Mouse (Mus musculus) c-Kit-positive CD71-positive TER-119-negative erythroid progenitor cells, embryonic 14.5 days (primary cell): Measurements from ENCODE around the gene Cbx7.

Source experiments
- DNase-seq: peaks from one replicate; pipeline ENCODE4 v3.0.0-alpha.2; 2013; ENCODE audit warnings: low read depth

Gene Cbx7

GRCm38 (mm10) chr15:80000694-80001093 is 29.8 kb upstream of the Cbx7 start:
- no peak for DNase-seq

GRCm38 (mm10) chr15:79997988-79998387 is 27.1 kb upstream of the Cbx7 start:
- DNase-seq, result no peak

- no peak for DNase-seq
Measured at GRCm38 (mm10) chr15:79996781-79997180, 25.9 kb upstream of the Cbx7 start.

- DNase-seq, result no peak
Measured at GRCm38 (mm10) chr15:79995552-79995951, 24.6 kb upstream of the Cbx7 start.

- DNase-seq, result no peak
Measured at GRCm38 (mm10) chr15:79994566-79994965, 23.6 kb upstream of the Cbx7 start.

- DNase-seq, result no peak
Measured at GRCm38 (mm10) chr15:79986182-79986581, 15.3 kb upstream of the Cbx7 start.

GRCm38 (mm10) chr15:79985471-79985870 is 14.6 kb upstream of the Cbx7 start:
- DNase-seq, result no peak

GRCm38 (mm10) chr15:79984152-79984551 is 13.2 kb upstream of the Cbx7 start:
- DNase-seq, result no peak

GRCm38 (mm10) chr15:79980716-79981115 is 9.8 kb upstream of the Cbx7 start:
- DNase-seq, result no peak

- no peak for DNase-seq
Measured at GRCm38 (mm10) chr15:79972186-79972585, 1.3 kb upstream of the Cbx7 start.

- DNase-seq, result no peak
Measured at GRCm38 (mm10) chr15:79970491-79970890, 428 bp downstream of the Cbx7 start.

- DNase-seq, result no peak
Measured at GRCm38 (mm10) chr15:79967346-79967745, 3.6 kb downstream of the Cbx7 start.

GRCm38 (mm10) chr15:79964376-79964775 is 6.5 kb downstream of the Cbx7 start:
- DNase-seq, result no peak

GRCm38 (mm10) chr15:79962661-79963060 is 8.3 kb downstream of the Cbx7 start:
- DNase-seq, result no peak

GRCm38 (mm10) chr15:79961366-79961921 is 9.5 kb downstream of the Cbx7 start:
- DNase-seq, result no peak

- DNase-seq, result no peak
Measured at GRCm38 (mm10) chr15:79958418-79958817, 12.5 kb downstream of the Cbx7 start.

GRCm38 (mm10) chr15:79956559-79956958 is 14.4 kb downstream of the Cbx7 start:
- no peak for DNase-seq

- DNase-seq, result no peak
Measured at GRCm38 (mm10) chr15:79953470-79953869, 17.4 kb downstream of the Cbx7 start.

GRCm38 (mm10) chr15:79952504-79953231 is 18.3 kb downstream of the Cbx7 start:
- DNase-seq, result no peak

GRCm38 (mm10) chr15:79951730-79952503 is 19.0 kb downstream of the Cbx7 start:
- DNase-seq, result no peak

GRCm38 (mm10) chr15:79951226-79951625 is 19.7 kb downstream of the Cbx7 start:
- DNase-seq, result no peak

GRCm38 (mm10) chr15:79950250-79951025 is 20.5 kb downstream of the Cbx7 start:
- DNase-seq, result no peak
